Mouse (Mus musculus): ENCODE measurements around the gene Zyg11a. TPM values are rescaled to one million over a fixed set of nuclear protein-coding genes. Genes with fewer than 3 reads are reported as not detected.

Zyg11a gene
- polyA plus RNA-seq, 1 experiment from 2014 or later, result 0.04 TPM

- no peak for TF ChIP-seq CTCF (IDR thresholded peaks at IDR 0.05; ENCODE audit: low read depth)
- no peak for TF ChIP-seq EP300 (optimal IDR thresholded peaks at IDR 0.05)
- H3K27ac ChIP-seq (replicated peaks), result no peak overlapping the region
- no peak for DNase-seq (ENCODE audit: low spot score)
- no peak for ATAC-seq (ENCODE audit: low FRiP score, low TSS enrichment)
- no peak overlapping the region for H3K9ac ChIP-seq (ENCODE audit: low read length)
- no peaks in the 10 kb centered on the region for H3K36me3 ChIP-seq (ENCODE audit: control insufficient read depth, insufficient read depth, low read length)
- H3K4me1 ChIP-seq (replicated peaks; ENCODE audit: control insufficient read depth, insufficient read depth), result no peaks in the 10 kb centered on the region
- H3K27me3 ChIP-seq (ENCODE audit: control insufficient read depth, insufficient read depth, low read length), result no peaks in the 10 kb centered on the region
- no peaks in the 10 kb centered on the region for H3K9me3 ChIP-seq (ENCODE audit: control insufficient read depth, low read length)
- H3K4me3 ChIP-seq (ENCODE audit: low read depth, low read length), result no peak overlapping the region
- WGBS, result 72% methylated on average over 6 of the region's 6 CpGs
- H3K4me2 ChIP-seq (replicated peaks; ENCODE audit: low read depth), result no peak overlapping the region
Measured at GRCm38 (mm10) chr4:108196277-108196855, 21.5 kb downstream of the Zyg11a start.

DNA sequence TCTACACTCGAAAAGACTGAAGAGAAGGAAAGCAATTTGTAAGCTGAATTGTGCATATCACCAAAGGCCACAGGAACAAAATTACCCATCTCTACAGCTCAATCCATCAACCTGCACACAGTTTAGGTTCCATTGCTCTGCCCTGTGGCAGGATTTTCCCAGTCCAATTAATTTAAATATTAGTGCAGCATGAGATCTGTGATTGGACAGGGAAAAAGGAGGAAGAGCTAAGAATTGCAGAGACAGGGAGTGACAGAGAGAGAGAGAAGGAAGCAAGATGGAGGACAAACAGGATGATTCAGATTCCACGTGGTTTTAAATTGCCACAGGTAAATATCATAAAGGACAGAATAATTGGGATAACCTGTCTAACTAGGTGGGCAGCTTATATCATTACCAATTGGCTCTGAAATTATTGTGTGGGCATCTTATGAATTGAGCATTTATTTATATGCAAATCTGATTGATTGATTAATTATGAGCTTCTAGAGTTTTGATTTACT, 25.0 kb downstream of the Zyg11a start:
- Histone ChIP-seq H3K4me3 (ENCODE audit: low read depth, low read length) (no peak overlapping the region), H3K4me2 (replicated peaks; ENCODE audit: low read depth) (no peak overlapping the region), H3K4me1 (replicated peaks; ENCODE audit: control insufficient read depth, insufficient read depth) (no peaks in the 10 kb centered on the region), H3K27me3 (ENCODE audit: control insufficient read depth, insufficient read depth, low read length) (no peaks in the 10 kb centered on the region), H3K27ac (replicated peaks) (no peak overlapping the region), H3K9ac (ENCODE audit: low read length) (no peak overlapping the region), H3K9me3 (ENCODE audit: control insufficient read depth, low read length) (no peaks in the 10 kb centered on the region), H3K36me3 (ENCODE audit: control insufficient read depth, insufficient read depth, low read length) (no peaks in the 10 kb centered on the region)
- no peak for TF ChIP-seq CTCF (IDR thresholded peaks at IDR 0.05; ENCODE audit: low read depth)
- no peak for TF ChIP-seq EP300 (optimal IDR thresholded peaks at IDR 0.05)
- WGBS, result 57% methylated on average over 2 of the region's 2 CpGs
- ATAC-seq (ENCODE audit: low FRiP score, low TSS enrichment) (no peak), DNase-seq (ENCODE audit: low spot score) (no peak)

- 64% methylated on average over 1 of the region's 1 CpGs for WGBS
- no peak overlapping the region for H3K9ac ChIP-seq (ENCODE audit: low read length)
Measured at GRCm38 (mm10) chr4:108182278-108182677, 35.6 kb downstream of the Zyg11a start.

DNA sequence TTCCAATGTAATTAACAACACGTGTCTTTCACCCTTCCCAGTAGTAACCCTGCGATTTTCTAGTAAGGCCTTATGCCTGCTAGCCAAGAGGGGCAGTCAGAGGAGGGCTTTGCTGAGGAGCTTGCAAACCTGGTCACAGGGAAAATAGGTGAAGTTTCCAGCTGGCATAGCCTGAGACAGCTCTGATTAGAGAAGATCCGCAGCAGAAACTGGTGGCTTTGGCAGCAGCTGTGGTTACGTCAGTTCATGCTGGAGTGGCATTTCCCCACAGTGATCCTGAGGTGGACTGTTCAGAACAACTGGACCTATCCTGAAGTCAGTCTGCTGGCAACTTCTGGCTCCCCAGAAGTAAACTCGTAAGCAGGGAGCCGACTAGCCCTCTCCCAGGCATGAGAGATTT, 49.8 kb downstream of the Zyg11a start:
- no peaks in the 10 kb centered on the region for H3K4me1 ChIP-seq (replicated peaks; ENCODE audit: control insufficient read depth, insufficient read depth)

More at GRCm38 (mm10) chr4:108182278-108182677, 35.6 kb downstream of the Zyg11a start:
- no peak for DNase-seq (ENCODE audit: low spot score)
- no peaks in the 10 kb centered on the region for H3K36me3 ChIP-seq (ENCODE audit: control insufficient read depth, insufficient read depth, low read length)
- no peak for ATAC-seq (ENCODE audit: low FRiP score, low TSS enrichment)
- H3K27me3 ChIP-seq (ENCODE audit: control insufficient read depth, insufficient read depth, low read length), result no peaks in the 10 kb centered on the region
- H3K4me3 ChIP-seq (ENCODE audit: low read depth, low read length), result no peak overlapping the region
- H3K4me1 ChIP-seq (replicated peaks; ENCODE audit: control insufficient read depth, insufficient read depth), result no peaks in the 10 kb centered on the region
- no peak overlapping the region for H3K27ac ChIP-seq (replicated peaks)
- TF ChIP-seq EP300 (optimal IDR thresholded peaks at IDR 0.05) (no peak), CTCF (IDR thresholded peaks at IDR 0.05; ENCODE audit: low read depth) (no peak)
- H3K9me3 ChIP-seq (ENCODE audit: control insufficient read depth, low read length), result no peaks in the 10 kb centered on the region
- H3K4me2 ChIP-seq (replicated peaks; ENCODE audit: low read depth), result no peak overlapping the region

DNA sequence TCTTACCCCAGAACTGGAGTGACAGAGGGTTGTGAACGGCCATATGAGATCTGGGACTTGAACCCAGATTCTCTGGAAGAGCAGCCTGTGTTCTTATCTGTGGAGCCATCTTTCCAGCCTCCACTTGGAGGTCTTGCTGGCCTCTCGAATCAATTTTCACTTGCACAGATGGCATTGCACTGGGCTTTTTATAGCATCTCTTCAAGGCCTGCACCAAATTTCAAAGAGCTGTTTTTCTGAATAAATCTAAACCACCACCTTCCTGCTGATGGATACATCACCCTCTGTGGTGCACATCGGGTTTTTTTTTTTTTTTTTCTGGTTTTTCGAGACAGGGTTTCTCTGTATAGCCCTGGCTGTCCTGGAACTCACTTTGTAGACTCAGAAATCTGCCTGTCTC, 51.0 kb downstream of the Zyg11a start:
- no peak for DNase-seq (ENCODE audit: low spot score)
- H3K4me3 ChIP-seq (ENCODE audit: low read depth, low read length), result no peak overlapping the region
- no peak for ATAC-seq (ENCODE audit: low FRiP score, low TSS enrichment)
- H3K27me3 ChIP-seq (ENCODE audit: control insufficient read depth, insufficient read depth, low read length), result no peaks in the 10 kb centered on the region
- H3K9ac ChIP-seq (ENCODE audit: low read length), result no peak overlapping the region
- H3K27ac ChIP-seq (replicated peaks), result no peak overlapping the region
- 90% methylated on average over 4 of the region's 4 CpGs for WGBS
- H3K36me3 ChIP-seq (ENCODE audit: control insufficient read depth, insufficient read depth, low read length), result no peaks in the 10 kb centered on the region
- H3K4me1 ChIP-seq (replicated peaks; ENCODE audit: control insufficient read depth, insufficient read depth), result no peaks in the 10 kb centered on the region
- TF ChIP-seq CTCF (IDR thresholded peaks at IDR 0.05; ENCODE audit: low read depth) (no peak), EP300 (optimal IDR thresholded peaks at IDR 0.05) (no peak)
- no peaks in the 10 kb centered on the region for H3K9me3 ChIP-seq (ENCODE audit: control insufficient read depth, low read length)
- H3K4me2 ChIP-seq (replicated peaks; ENCODE audit: low read depth), result no peak overlapping the region

More for the DNA sequence above, 49.8 kb downstream of the Zyg11a start:
- H3K9me3 ChIP-seq (ENCODE audit: control insufficient read depth, low read length), result no peaks in the 10 kb centered on the region
- 77% methylated on average over 6 of the region's 6 CpGs for WGBS
- H3K27ac ChIP-seq (replicated peaks), result no peak overlapping the region
- no peak overlapping the region for H3K4me3 ChIP-seq (ENCODE audit: low read depth, low read length)
- no peak for DNase-seq (ENCODE audit: low spot score)
- no peak for ATAC-seq (ENCODE audit: low FRiP score, low TSS enrichment)
- H3K27me3 ChIP-seq (ENCODE audit: control insufficient read depth, insufficient read depth, low read length), result no peaks in the 10 kb centered on the region
- H3K36me3 ChIP-seq (ENCODE audit: control insufficient read depth, insufficient read depth, low read length), result no peaks in the 10 kb centered on the region
- H3K4me2 ChIP-seq (replicated peaks; ENCODE audit: low read depth), result no peak overlapping the region
- no peak overlapping the region for H3K9ac ChIP-seq (ENCODE audit: low read length)
- TF ChIP-seq CTCF (IDR thresholded peaks at IDR 0.05; ENCODE audit: low read depth) (no peak), EP300 (optimal IDR thresholded peaks at IDR 0.05) (no peak)

DNA sequence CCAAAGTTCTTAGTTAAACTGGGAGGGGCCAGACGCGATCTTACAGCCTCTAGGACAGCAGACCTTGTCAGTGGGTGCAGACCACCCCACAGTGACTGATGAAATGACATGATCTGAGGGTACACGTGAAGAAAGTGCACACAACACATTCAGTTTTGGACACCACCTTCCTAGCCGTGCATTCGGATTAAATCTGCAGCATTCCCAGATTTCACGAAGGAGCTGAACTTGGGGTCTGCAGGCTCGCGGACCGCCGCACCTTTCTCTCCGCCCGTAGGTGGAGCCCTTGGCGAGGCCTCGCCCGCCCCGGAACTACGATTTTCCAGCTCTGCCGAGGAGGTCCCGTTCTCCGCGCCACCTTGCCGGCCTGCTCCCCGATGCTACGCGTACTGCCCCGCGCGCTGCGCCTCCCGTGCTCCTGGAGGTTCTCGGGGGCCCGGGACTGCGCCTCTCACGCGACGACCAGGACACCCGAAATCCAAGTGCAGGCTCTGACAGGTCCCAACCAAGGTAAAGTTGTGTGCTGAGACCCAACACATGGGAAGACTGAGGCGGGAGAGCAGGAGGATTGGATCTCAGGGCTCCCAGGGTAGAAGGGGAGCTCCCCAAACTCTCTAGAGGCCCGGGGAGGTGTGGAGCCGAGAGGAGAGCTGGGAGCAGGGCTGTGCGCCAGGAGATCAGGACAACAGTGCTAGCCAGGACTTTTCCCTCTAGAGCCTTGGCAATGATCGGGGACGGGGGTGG, 52.5 kb downstream of the Zyg11a start, which contains the start of gene Echdc2:
Echdc2 (plus strand) TSS at position 286 of the 744 bp plus-strand sequence.
- no peaks in the 10 kb centered on the region for H3K27me3 ChIP-seq (ENCODE audit: control insufficient read depth, insufficient read depth, low read length)
- ATAC-seq (ENCODE audit: low FRiP score, low TSS enrichment) (peak; percentile 53; the same call in 1 of the 2 replicates), DNase-seq (ENCODE audit: low spot score) (peak; percentile 74)
- H3K9me3 ChIP-seq (ENCODE audit: control insufficient read depth, low read length), result no peaks in the 10 kb centered on the region
- peak within 1 kb of the TSS; percentile 95 for H3K4me2 ChIP-seq (replicated peaks; ENCODE audit: low read depth)
- WGBS, result under 1% methylated on average over 43 of the region's 43 CpGs
- no peaks in the 10 kb centered on the region for H3K36me3 ChIP-seq (ENCODE audit: control insufficient read depth, insufficient read depth, low read length)
- peak within 1 kb of the TSS; percentile 57 for H3K4me3 ChIP-seq (ENCODE audit: low read depth, low read length)
- TF ChIP-seq CTCF (IDR thresholded peaks at IDR 0.05; ENCODE audit: low read depth) (peak; percentile 65), EP300 (optimal IDR thresholded peaks at IDR 0.05) (no peak)
- no peaks in the 10 kb centered on the region for H3K4me1 ChIP-seq (replicated peaks; ENCODE audit: control insufficient read depth, insufficient read depth)
- H3K9ac ChIP-seq (ENCODE audit: low read length), result peak within 1 kb of the TSS; percentile 73
- no peak within 1 kb of the TSS for H3K27ac ChIP-seq (replicated peaks)
